Mouse (Mus musculus) layer of hippocampus, postnatal 10 days (tissue): ENCODE measurements around the gene Pi4k2a. TPM values are rescaled to one million over a fixed set of nuclear protein-coding genes. Genes with fewer than 3 reads are reported as not detected.
A peak's percentile ranks its signal among the peaks of the same experiment; 100 is the strongest.
"Not testable (repeated sequence)": the region's sequence is repeated elsewhere in the genome, so short reads cannot be mapped to it uniquely, and the experiment has no call there.

Experiments used
- DNase-seq, 2 experiments: peaks; one replicate each; pipeline ENCODE4 v3.0.0; 2021; ENCODE audit warnings: low spot score in 2 of 2
- total RNA-seq, 2 experiments: library from RNA; stranded (reverse); gene quantifications; 2 replicates each; pipeline ENCODE4 v1.2.3; 2021

The Pi4k2a gene
- total RNA-seq, 2 experiments from 2014 or later = 47.4 to 48.7 TPM

DNA sequence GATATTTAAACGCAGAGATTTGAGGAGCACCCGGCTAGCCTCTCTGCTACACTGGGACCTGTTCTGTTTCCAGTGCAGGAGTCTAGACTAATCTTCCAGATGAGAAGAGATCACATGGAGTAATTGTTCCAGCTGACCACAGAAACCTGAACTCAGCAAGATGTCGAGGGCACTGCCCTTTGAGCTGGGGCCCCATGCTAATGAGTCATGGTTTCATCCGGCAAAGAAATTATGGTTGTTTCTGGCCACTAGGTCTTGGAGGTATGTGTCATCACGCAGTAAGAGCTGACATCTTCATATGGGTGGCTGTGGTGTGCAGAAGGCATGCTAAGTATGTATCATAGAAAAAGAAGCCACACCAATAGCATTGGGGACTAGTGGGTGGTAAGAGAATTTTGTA lies 10.3 kb upstream of the Pi4k2a start:
- no peak for DNase-seq

DNA sequence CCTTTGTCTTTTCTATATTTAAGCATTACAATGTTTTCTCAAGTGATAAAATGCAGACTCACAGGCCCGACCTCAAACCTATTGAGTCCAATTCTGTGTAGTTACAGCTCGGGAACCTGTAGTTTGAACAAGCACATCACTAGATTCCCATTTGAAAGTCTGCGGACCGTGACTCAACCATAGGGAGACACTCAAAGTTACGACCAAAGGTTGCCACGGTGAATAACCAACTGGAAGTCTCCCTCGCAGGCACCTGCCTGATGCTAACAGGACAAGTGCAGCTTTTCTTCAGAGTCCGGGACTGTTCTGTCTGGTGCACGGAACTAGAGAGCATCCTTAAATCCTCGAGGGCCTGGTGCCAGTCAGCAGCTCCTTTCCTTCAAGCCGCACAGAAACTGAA lies 9.8 kb upstream of the Pi4k2a start:
- no peak for DNase-seq

DNA sequence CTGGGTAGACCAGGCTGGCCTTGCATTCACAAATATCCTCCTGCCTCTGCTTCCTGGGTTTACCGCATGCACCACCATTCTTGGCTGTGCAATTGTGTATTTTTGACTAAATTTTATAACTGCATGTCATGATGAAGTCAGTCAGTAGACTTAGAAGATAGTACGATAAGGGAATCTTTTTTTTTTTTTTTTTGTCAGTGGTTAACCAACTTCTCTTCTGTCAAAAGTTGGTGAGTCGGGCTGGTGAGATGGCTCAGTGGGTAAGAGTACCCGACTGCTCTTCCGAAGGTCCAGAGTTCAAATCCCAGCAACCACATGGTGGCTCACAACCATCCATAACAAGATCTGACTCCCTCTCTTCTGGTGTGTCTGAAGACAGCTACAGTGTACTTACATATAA lies 8.7 kb upstream of the Pi4k2a start:
- DNase-seq = not testable (repeated sequence)

DNA sequence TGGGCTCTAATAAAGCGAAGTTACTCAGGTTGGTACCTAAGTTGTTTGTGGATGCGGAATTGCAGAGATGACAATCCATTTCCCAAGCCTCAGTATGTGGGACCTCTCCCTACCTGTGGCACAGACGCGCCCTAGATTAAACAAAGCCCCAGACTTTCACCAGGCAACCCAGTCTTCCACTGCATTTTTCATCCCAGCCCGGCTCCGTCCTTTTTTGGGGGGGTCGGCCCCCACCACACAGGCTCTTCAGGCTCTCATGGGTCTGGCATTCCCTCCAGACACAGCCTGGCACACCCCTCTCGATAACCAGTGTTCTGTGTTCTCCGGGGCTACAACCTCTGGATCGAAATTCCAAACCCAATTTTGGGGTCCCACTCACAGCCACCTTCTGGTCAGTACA lies 4.6 kb upstream of the Pi4k2a start:
- no peak for DNase-seq

DNA sequence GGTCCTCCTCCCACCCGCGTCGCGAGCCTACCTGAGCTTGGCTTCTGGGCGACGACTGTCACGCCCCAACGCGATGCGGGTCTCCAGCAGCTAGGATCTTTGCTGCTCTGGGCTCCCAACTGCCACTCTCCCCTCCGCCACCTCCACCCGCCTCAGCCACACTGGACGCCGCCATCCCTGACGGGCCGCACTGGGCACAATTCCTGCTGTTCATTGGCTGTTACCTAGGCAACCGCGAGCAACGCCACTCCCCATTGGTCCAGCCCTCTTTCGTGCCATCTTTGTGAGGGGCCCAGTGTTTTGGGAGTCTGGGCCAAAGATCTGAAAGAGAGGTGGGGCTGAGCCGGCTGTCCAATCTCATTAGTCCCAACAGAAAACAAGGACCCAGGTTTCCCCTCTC lies 4.1 kb upstream of the Pi4k2a start, which contains the start of gene Morn4:
Morn4 (minus strand) TSS at position 192 of the 400 bp plus-strand sequence.
- peak; percentile 94 for DNase-seq

DNA sequence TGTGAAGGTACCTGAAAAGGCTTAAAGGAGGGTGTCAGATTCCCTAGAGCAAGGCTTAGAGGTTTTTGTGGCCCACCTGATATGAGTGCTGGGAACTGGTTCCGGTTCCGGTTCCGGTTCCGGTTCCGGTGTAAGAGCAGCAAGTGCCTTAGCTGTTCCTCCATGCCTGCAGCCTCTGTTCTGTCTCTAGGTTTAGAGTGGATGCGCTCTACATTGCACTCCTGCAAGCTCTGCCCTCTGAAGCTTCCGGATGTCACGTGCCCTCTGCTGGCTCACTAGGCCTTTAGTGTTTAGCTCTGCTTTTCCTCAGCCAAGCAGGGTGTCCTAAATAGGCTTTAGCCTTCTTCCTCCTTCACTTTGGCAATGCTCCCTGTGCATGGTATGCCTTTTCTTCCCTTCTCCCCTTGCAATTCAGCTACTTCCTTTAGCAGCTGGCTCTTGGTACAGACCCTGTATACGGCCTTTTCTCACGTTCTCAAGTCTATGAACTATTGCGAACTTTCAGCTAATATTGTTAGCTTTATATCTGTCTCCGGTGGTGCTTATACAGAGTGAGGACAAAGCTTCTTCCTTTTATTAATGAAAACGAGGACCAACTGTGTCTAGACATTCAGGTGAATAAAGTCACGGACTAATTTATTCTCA lies 1.0 kb upstream of the Pi4k2a start:
- DNase-seq = peak; percentile 40 to 52

DNA sequence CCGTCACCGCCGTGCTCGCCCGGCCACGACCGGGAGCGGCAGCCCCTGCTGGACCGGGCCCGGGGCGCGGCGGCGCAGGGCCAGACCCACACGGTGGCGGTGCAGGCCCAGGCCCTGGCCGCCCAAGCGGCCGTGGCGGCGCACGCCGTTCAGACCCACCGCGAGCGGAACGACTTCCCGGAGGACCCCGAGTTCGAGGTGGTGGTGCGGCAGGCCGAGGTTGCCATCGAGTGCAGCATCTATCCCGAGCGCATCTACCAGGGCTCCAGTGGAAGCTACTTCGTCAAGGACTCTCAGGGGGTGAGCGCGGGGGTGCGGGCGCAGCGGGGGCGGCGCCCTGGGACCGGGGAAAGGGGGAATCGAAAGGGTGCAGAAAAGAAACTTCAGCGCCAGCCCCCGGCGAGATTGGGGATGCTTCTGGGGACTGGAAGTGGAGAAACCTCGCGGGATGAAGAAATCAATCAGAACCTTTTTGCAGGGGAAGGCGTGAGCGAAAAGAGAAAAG lies 419 bp downstream of the Pi4k2a start:
- DNase-seq = no peak

DNA sequence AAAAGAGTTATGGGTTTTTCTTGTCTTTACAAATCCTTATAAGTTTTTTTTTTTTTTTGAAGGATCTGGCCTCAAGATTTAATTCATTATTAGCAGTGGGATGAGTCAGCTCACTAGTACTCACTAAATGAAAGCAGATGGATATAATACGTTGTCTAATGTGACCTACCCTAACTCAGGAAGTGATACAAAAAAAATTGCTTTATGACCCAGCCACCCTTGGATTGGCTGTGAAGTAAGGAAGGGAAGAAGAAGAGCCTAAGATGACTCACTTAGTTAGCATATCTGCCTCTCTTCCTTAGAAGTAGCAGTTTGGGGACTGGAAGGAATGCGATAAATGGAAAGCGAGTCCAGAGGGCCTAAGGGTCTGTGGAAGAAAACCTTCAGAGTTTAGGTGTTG lies 9.1 kb downstream of the Pi4k2a start:
- no peak for DNase-seq

DNA sequence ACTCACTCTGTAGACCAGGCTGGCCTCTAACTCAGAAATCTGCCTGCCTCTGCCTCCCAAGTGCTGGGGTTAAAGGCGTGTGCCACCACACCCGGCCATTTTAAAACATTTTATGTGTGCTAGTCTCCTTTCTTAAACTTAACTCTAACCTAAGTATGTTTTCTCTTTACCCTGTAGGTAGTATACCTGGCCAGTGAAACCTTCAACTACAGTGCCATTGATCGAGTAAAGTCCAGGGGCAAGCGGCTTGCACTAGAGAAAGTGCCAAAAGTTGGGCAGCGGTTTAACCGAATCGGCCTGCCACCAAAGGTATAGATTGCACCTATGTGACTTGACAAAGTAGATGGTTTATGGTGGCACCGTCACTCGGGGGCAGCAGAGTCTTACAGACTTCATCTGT lies 14.4 kb downstream of the Pi4k2a start:
- DNase-seq = no peak

DNA sequence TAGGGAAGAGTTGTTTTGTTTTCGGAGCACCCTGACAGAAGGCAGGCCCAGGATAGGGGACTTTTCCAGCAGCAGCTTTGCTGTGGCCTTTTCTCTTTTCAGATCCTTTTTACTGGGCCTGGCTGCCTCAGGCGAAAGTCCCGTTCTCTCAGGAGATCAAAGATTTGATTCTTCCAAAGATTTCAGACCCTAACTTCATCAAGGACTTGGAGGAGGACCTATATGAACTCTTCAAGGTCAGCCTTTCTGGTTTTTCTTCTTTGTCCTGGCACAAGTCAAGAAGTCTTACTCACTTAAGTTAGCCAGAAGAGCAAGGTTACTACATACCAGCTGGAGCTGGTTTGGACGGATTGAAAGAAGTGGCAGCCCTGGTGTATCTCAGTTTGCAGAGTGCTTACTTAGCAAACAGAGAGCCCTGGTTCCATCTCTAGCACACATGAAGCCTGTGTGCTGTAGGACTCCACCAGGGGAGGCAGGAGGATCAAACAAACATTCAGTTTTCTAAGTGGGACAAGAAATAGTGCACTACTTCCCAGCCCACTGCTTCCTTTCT lies 25.6 kb downstream of the Pi4k2a start:
- DNase-seq = no peak

DNA sequence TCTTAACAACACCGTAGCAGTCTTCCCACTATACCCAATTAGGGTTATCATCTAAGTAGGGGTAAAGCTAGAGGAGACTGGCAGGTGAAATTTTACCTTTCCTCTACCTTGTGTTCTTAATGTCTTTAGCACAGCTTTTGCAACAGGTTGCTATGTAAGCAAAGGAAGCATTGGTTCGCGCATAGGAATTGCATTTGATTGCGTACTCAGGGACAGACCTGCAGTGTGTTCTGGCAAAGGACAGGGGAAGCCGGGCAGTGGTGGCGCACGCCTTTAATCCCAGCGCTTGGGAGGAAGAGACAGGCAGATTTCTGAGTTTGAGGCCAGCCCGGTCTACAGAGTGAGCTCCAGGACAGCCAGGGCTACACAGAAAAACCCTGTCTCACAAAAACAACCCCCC lies 27.9 kb downstream of the Pi4k2a start:
- no peak for DNase-seq

DNA sequence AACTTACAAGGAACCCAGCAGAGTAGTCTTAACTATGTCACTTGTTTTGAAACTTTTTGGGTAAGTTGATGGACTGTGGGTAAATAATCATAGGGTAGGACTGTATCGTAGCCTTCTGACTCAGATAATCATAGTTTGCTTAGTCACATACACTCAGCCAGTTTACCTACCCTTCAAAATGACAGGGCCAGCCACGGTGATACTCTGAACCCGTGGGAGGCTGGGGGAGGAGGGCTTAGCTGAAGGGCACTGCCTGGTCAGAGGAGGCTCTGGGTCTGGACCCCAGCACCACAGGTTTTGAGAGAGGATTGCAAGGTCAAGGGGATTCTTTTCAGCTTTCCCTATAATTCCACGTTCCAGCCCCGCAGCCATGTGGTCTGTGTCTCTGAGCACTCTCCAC lies 28.3 kb downstream of the Pi4k2a start:
- DNase-seq = no peak

DNA sequence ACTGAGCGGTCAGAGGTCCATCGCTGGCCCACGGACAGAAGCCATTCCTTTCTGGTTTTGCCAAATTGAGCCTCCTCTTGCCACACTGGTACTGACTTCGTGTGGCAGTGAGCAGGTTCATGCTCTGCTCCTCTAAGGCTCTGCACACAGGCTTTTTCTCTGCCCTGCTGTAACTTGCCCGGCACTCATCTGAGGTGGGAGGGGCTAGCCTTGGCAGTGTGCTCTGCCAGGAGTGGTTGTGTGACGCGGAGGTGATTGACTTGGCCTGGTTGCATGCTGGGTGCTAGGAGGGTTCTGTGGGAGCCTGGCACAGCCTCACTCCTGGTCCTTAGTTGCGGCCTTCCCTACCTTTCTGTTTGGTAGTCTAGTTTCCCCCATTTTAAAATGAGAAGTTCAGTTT lies 30.2 kb downstream of the Pi4k2a start:
- DNase-seq = no peak

DNA sequence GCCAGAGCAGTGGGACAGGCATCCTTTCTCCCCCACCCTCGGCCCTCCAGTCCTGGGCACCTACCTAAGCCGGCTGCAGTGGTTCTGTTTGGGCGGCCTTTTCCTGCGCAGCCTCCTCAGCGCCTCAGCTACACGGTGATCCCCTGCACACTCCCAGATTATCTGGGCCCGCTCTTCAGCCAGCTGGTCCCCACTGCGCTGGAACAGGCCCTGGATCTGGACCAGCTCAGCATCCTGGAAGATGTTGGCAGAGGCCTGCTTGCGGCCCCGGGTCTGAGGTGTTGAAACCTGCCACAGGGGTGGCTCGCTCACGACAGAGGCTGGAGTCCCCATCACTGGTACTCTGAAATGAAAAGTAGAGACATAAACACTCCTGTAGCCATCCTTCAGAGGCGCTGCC lies 34.4 kb downstream of the Pi4k2a start:
- no peak for DNase-seq

DNA sequence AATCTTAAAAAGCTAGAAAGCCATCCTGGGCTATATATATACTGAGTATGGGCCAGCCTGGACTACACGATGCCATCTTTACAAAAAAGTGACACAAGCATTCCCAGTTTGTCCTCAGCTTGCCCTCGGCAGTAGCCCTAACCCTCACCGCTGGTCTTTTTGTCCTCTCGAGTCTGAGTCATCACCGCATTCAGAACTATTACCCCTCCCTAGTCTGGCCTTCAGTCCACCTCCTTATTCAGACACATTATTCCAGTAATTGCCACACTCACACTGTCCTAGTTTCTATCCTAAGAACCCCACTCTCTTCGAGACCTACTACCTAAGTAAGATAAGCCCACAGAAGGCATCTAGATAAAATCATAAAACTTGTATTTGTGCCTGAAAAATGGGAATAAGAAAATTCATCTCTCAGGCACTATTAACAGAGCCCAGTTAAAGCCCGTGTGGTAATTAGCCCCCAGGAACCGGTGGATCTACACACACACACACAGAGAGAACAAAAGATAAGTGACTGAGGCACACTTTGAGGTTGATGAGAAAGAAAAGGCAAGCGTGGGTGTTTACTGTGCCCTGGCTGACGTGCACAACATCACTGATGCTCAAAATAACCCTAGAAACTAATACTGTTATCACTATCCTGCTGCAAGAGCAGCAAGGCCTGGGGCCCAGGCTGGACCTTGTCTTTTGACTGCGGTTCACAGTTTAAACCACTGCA lies 35.4 kb downstream of the Pi4k2a start:
- no peak for DNase-seq

DNA sequence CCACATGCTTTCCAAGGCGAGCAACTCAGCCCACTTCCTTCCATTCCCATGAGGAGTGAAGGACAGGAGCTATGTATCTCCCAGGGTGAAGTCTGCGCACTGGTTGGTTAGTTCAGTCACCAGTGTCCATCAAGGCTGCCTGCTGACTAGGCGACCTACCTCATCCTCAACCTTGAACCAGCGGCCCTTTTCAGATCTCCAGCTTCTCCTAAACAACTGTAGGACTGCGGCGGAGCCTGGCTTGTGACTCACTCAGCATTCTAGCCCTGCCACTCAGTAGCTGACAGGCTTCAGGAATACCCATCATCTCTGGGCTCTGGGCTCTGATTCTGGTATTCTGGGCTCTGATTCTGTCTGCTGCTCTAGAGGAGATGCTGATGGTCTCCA lies 35.9 kb downstream of the Pi4k2a start:
- no peak for DNase-seq

DNA sequence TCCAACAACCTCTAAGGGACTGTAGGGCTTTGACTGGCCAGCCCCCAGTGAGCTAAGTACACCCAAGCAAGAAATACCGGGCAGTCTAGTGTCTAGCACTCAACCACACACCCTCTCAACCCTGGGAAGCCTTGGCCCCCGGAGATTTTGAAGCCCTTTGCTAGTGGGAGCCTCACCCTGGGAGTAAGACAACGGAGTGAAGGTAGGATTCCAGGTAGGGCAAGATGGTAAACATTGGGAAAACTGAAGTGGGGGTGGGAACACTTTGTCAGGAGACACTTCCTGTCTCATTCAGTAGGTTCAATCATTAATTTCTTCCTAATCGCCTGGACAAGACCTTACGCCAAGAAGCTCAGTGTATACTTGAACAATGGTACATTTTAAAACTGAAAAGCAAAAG lies 36.8 kb downstream of the Pi4k2a start:
- no peak for DNase-seq

DNA sequence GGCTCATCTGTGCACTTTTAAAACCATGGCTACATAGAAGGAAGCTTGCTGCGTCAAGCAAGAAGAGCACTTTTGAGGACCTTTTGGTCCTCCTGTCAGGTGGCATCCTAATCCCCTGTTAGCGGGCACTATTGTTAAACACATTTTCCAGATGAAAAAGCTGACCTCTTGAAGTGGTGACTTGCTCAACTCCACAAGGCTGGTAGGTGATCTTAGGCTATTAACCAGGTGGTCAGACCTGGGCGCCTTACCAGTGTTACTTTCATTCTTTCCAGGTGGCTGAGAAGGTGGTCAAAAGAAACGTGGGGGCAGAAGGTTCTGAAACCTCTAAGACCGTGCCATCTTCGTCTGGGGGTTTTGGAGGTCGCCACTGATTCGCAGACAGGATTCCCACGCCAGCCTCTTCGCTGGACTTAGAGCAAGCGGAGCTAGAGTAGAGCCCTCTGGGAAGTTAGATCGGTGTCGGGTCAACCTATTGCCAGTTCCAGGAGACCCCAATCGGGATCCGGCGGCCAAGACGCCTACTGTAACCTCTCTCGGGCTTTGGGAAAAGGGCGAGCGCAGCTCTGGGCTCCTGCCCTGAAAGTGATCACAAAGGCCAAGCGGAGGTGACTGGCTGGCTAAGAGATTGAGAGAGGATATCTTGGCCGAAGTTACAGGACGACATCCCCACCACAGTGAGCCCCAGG lies 37.9 kb downstream of the Pi4k2a start:
- DNase-seq = peak in 1 of 2 experiments; percentile 34

DNA sequence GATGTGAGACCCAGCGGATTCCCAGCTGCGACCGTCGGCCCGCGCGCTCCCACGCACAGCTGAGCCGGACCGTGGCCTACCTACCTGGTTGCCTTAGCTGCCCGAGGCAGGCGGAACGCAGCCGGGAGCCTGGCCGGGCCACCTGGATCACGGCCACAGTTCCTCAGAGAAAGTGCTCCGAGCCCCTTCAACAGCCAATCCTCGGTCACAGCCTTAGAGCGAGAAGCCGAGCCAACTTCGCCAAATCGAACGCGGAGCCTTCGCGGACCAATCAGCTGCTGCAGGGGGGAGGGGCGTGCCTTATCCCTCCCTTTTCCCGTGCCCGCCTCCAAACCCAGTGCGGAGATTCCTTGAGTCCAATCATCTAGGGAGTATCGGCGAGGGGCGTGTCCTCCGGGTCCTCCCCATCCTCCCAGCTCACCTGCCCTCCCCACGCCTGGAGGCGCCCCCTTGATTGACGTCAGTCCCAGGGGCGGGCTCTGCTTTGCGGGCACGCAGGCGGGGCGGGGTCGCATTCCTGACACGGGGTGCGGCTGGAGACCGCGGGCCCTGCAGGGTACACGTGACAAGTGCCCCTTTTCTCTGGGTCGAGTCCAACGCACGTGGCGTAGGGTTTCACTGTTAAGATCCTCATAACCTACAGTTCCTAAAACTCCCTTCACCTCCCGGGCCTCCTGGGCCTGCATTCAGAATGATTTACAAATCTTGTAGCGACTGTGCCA lies 38.7 kb downstream of the Pi4k2a start, which contains the start of gene Avpi1:
Avpi1 (minus strand) TSS at position 273 of the 722 bp plus-strand sequence.
- peak; percentile 97 for DNase-seq

DNA sequence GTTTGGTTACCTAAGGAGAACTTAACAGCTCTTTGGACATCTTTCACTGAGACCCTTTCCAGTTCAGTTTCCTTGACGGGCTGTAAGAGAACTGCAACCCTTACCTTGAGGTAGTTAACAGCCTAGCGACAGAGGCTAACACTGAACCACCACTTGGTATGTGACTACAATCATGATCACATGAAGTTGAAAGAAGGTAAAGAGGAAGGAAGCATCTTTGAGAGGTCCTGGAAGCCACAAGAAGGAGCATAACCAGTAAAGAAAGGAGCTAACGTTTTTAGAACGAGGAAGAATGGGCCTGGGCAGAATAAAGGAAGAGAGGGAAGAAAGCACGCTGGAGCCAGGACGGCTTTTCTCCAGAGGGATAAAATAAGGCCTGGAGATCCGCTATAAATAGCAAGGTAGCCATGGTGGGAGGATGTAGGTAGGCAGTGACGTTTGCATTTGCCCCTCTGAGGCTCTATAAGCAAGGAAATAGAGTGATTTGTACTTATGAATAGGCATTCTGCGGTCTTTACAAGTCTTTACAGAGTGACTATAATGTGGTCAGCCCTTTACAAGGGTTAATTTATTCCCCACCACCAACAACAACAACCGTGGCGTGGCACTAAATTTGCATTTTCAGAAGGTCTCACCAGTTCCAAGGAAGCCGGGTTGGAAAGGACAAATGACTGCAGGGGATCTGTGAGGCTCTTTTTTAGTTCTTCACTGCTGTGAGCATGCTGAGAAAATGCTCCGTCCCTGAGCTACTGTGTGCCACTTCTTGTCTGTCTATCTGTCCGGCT lies 39.4 kb downstream of the Pi4k2a start:
- DNase-seq = no peak

DNA sequence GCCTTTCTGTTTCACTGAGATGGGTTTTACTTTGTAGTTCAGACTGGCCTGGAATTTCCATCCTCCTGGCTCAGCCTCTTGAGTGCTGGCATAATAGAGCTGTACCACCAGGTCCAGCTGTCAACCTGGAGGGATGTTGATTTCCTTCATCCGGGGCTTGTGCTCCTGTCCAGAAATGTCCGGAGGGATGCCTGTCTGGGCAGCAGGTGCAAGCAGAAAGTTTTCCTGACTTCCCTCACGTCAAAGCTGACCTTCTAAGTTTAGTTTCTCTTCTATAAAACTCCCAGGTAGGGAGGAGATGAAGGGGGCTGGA lies 40.0 kb downstream of the Pi4k2a start:
- DNase-seq = no peak
